8 mouse cellular contexts compared by ENCODE assay signal in genomic region chr13:43773965-43774566, GRCm38 (mm10). TPM values are rescaled to one million over a fixed set of nuclear protein-coding genes. Genes with fewer than 3 reads are reported as not detected.
DNase-seq lines count a peak whose midpoint lies in the region; ATAC-seq and TF ChIP-seq lines count a peak whose summit lies in the region.

No protein-coding gene starts in this region.

- H3K4me3 ChIP-seq in forebrain, postnatal 0 days (ENCODE audit: low read depth, low read length): no peak overlapping the region
- no peak overlapping the region for H3K4me3 ChIP-seq in kidney, postnatal 0 days (replicated peaks; ENCODE audit: low read depth, low read length)

- DNase-seq in gastrocnemius, postnatal 10 days: peak; percentile 50
- DNase-seq in gastrocnemius, adult 8-10 months (ENCODE audit: low spot score in 2 of 2): no peak
- DNase-seq in ES-CJ7 (ENCODE audit: low read depth, low spot score): peak; percentile 51
- peak; percentile 86 for DNase-seq in forebrain, postnatal 0 days
- peak; percentile 85 for DNase-seq in kidney, postnatal 0 days (ENCODE audit: low spot score)
- peak; percentile 77 for DNase-seq in lung, postnatal 36 days
- DNase-seq in thymus, postnatal 4 days: no peak
- DNase-seq in yolk sac, embryonic 10.5 days (ENCODE audit: low spot score): no peak

- no peak for TF ChIP-seq CTCF in forebrain, postnatal 0 days (IDR thresholded peaks at IDR 0.05; ENCODE audit: low read depth)
- no peak for TF ChIP-seq CTCF in kidney, postnatal 0 days (IDR thresholded peaks at IDR 0.05; ENCODE audit: low read depth)

- H3K4me1 ChIP-seq in forebrain, postnatal 0 days (ENCODE audit: insufficient read depth): 0 out of 2 replicates have a peak, but pooled peaks cover 6% of the 10 kb centered on the region
- no peaks in the 10 kb centered on the region for H3K4me1 ChIP-seq in kidney, postnatal 0 days (replicated peaks; ENCODE audit: insufficient read depth, low read length)

- no peaks in the 10 kb centered on the region for H3K9me3 ChIP-seq in forebrain, postnatal 0 days (ENCODE audit: low read length)
- no peaks in the 10 kb centered on the region for H3K9me3 ChIP-seq in kidney, postnatal 0 days (replicated peaks; ENCODE audit: low read length)

- H3K36me3 ChIP-seq in forebrain, postnatal 0 days (ENCODE audit: insufficient read depth): no peaks in the 10 kb centered on the region
- no peaks in the 10 kb centered on the region for H3K36me3 ChIP-seq in kidney, postnatal 0 days (ENCODE audit: insufficient read depth, low read length)

- no peaks in the 10 kb centered on the region for H3K27me3 ChIP-seq in forebrain, postnatal 0 days (ENCODE audit: insufficient read depth, low read length)
- no peaks in the 10 kb centered on the region for H3K27me3 ChIP-seq in kidney, postnatal 0 days (ENCODE audit: insufficient read depth, low read length)

- no peak overlapping the region for H3K27ac ChIP-seq in forebrain, postnatal 0 days (ENCODE audit: low read depth, low read length)
- no peak overlapping the region for H3K27ac ChIP-seq in kidney, postnatal 0 days

- ATAC-seq in forebrain, postnatal 0 days: peak; percentile 76
- ATAC-seq in kidney, postnatal 0 days (replicated peaks; ENCODE audit: low FRiP score, low read depth): no peak

- H3K4me2 ChIP-seq in forebrain, postnatal 0 days (ENCODE audit: low read depth): no peak overlapping the region; the same call in none of the 2 replicates
- no peak overlapping the region for H3K4me2 ChIP-seq in kidney, postnatal 0 days (ENCODE audit: low read length)

- no peak overlapping the region for H3K9ac ChIP-seq in forebrain, postnatal 0 days
- H3K9ac ChIP-seq in kidney, postnatal 0 days (ENCODE audit: low read depth, low read length): no peak overlapping the region

- WGBS in forebrain, postnatal 0 days: 27% methylated on average over 15 of the region's 15 CpGs
- 52% methylated on average over 15 of the region's 15 CpGs for WGBS in kidney, postnatal 0 days

RNA-seq across cellular contexts. Expression of gene Cd83, which starts 10.5 kb away (rescaled TPM):
- 1 to 10 TPM; 1.2 to 3.0 TPM for total RNA-seq in gastrocnemius, postnatal 10 days (2021)
- total RNA-seq in gastrocnemius, adult 8-10 months (2022): 1 to 10 TPM in 1 of 4 experiments, under 1 TPM in 3; 0.22 to 1.2 (median 0.69) TPM
- 19.5 and 22.7 TPM in 2 replicates for total RNA-seq in forebrain, postnatal 0 days (2014; rRNA removed)
- 14.8 and 21.0 TPM in 2 replicates for polyA plus RNA-seq in forebrain, postnatal 0 days (2015; fragmentation: Nextera tagmentation; extraction: Ambion mirVana)
- polyA plus RNA-seq in kidney, postnatal 0 days (2015; fragmentation: Nextera tagmentation; extraction: Ambion mirVana): 35.8 and 40.6 TPM in 2 replicates

Comparison
In these comparisons a context has a peak if more than half of its experiments do, and no peak if none do; other contexts are left out.
1. DNase-seq: peak in gastrocnemius, postnatal 10 days (single experiment), ES-CJ7 (single experiment), forebrain, postnatal 0 days (single experiment), kidney, postnatal 0 days (single experiment) and lung, postnatal 36 days (single experiment); none in gastrocnemius, adult 8-10 months (0 of 2), thymus, postnatal 4 days (single experiment) and yolk sac, embryonic 10.5 days (single experiment).